Mouse (Mus musculus): ENCODE measurements around the gene Pcnp.

DNA sequence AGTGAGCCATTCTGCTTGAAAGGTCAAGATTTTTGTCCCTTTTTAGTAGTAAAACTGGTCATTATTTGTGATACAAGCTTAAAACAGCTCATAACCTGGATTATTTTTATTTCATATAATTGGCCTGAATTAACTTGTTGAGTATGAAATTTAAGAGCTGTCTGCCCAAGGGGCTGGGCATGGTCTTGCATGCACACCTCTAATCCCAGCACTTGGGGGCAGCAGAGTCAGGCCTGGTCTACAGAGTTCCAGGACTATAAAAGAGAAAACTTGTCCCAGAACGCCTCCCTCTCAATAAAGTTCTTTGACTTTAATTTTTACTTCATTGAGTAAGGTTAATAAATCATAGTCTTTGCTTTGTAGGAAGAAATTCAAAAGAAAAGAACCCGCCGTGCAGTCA is 60.4 kb downstream of the Pcnp start:
- TF ChIP-seq CTCF (IDR thresholded peaks at IDR 0.05; ENCODE audit: borderline replicate concordance, insufficient read depth, low read length) (no peak), POLR2A (IDR thresholded peaks at IDR 0.05; ENCODE audit: low read depth, low read length) (no peak)

Measured in embryonic fibroblast, embryonic 13.5 days (primary cell).